In genomic region chr8:70743656-70744590, GRCm38 (mm10) we compare ENCODE assay signal across 8 mouse cellular contexts. TPM values are rescaled to one million over a fixed set of nuclear protein-coding genes. Genes with fewer than 3 reads are reported as not detected.
DNase-seq lines count a peak whose midpoint lies in the region; TF ChIP-seq lines count a peak whose summit lies in the region.

No protein-coding gene starts in this region.

- WGBS in forebrain, embryonic 10.5 days, result 4% methylated on average over 48 of the region's 48 CpGs

- H3K4me1 ChIP-seq in ES-Bruce4 (ENCODE audit: control insufficient read depth, insufficient read depth, low read length), result no peaks in the 10 kb centered on the region
- peaks cover 27% of the 10 kb centered on the region for H3K4me1 ChIP-seq in forebrain, embryonic 10.5 days
- peaks cover 17% of the 10 kb centered on the region for H3K4me1 ChIP-seq in testis, adult 2 months (ENCODE audit: control insufficient read depth, insufficient read depth, low read length)

- peak overlapping the region; percentile 64 for H3K9ac ChIP-seq in ES-Bruce4 (ENCODE audit: low read depth, poor library complexity, severe bottlenecking)

- no peak for TF ChIP-seq CTCF in ES-Bruce4 (IDR thresholded peaks at IDR 0.05; ENCODE audit: low read depth, low read length)
- no peak for TF ChIP-seq CTCF in testis, adult 2 months (IDR thresholded peaks at IDR 0.05; ENCODE audit: control insufficient read depth, insufficient read depth, insufficient replicate concordance, low read depth, low read length)

- no peaks in the 10 kb centered on the region for H3K36me3 ChIP-seq in ES-Bruce4 (ENCODE audit: control insufficient read depth, insufficient read depth, low read length, poor library complexity, severe bottlenecking)
- no peaks in the 10 kb centered on the region for H3K36me3 ChIP-seq in forebrain, embryonic 10.5 days (replicated peaks)
- no peaks in the 10 kb centered on the region for H3K36me3 ChIP-seq in testis, adult 2 months (ENCODE audit: control insufficient read depth, insufficient read depth, low read length)

- no peak for TF ChIP-seq EP300 in ES-Bruce4 (IDR thresholded peaks at IDR 0.05; ENCODE audit: insufficient read depth, low read depth, low read length)

- intact Hi-C loops in heart, postnatal 10 days (cut with DNase I), result no loop called here

- peak; percentile 83 for DNase-seq in adrenal gland, postnatal 10 days
- DNase-seq in forebrain, embryonic 10.5 days (ENCODE audit: extremely low spot score, low spot score), result no peak
- peak; percentile 77 to 80 for DNase-seq in heart, postnatal 10 days
- DNase-seq in kidney, postnatal 14 days, result peak; percentile 89
- peak; percentile 46 to 50 for DNase-seq in lung, postnatal 4 days
- no peak for DNase-seq in thymus, postnatal 10 days (ENCODE audit: low spot score in 2 of 2)

- peak overlapping the region; percentile 58 for H3K4me3 ChIP-seq in ES-Bruce4 (ENCODE audit: low read depth, low read length)
- peak overlapping the region; percentile 46 for H3K4me3 ChIP-seq in forebrain, embryonic 10.5 days
- H3K4me3 ChIP-seq in testis, adult 2 months (ENCODE audit: control insufficient read depth, low read depth, low read length), result peak overlapping the region; percentile 47

- H3K27ac ChIP-seq in ES-Bruce4 (ENCODE audit: insufficient read depth, low read length), result no peak overlapping the region
- peak overlapping the region; percentile 60; the same call in 1 of the 2 replicates for H3K27ac ChIP-seq in forebrain, embryonic 10.5 days
- no peak overlapping the region for H3K27ac ChIP-seq in testis, adult 2 months (ENCODE audit: control insufficient read depth, insufficient read depth, low read depth, low read length)

- H3K9me3 ChIP-seq in ES-Bruce4 (replicated peaks; ENCODE audit: control insufficient read depth, insufficient read depth, low read length, poor library complexity, severe bottlenecking), result no peaks in the 10 kb centered on the region
- H3K9me3 ChIP-seq in forebrain, embryonic 10.5 days, result no peaks in the 10 kb centered on the region; the same call in 1 of the 2 replicates

- H3K27me3 ChIP-seq in ES-Bruce4 (ENCODE audit: control insufficient read depth, insufficient read depth, low read length, poor library complexity, severe bottlenecking), result no peaks in the 10 kb centered on the region
- peaks cover 93% of the 10 kb centered on the region for H3K27me3 ChIP-seq in forebrain, embryonic 10.5 days (ENCODE audit: poor library complexity, severe bottlenecking)
- no peaks in the 10 kb centered on the region; the same call in 1 of the 2 replicates for H3K27me3 ChIP-seq in testis, adult 2 months (ENCODE audit: control insufficient read depth, insufficient read depth, low read length)

- TF ChIP-seq POLR2A in ES-Bruce4 (IDR thresholded peaks at IDR 0.05; ENCODE audit: insufficient read depth, low read length), result no peak
- no peak for TF ChIP-seq POLR2A in testis, adult 2 months (IDR thresholded peaks at IDR 0.05; ENCODE audit: control insufficient read depth, low read depth, low read length)

RNA-seq across cellular contexts. Expression of gene Rab3a, which starts 10.6 kb away (rescaled TPM):
- polyA plus RNA-seq in ES-Bruce4 (2011; ENCODE audit: insufficient read depth, insufficient read length, low read depth, missing spikeins), result 6.2 and 6.3 TPM in 2 replicates
- total RNA-seq in adrenal gland, postnatal 10 days (2021), result 10 to 100 TPM; 53.3 to 53.9 TPM
- 10.5 and 12.2 TPM in 2 replicates for polyA plus RNA-seq in forebrain, embryonic 10.5 days (2016; fragmentation: Nextera tagmentation; extraction: Ambion mirVana)
- 10 to 100 TPM; 37.3 to 38.9 TPM for total RNA-seq in heart, postnatal 10 days (2021)
- 7.9 and 8.2 TPM in 2 replicates for polyA plus RNA-seq in testis, adult 2 months (2012; rRNA removed)

RNA-seq across cellular contexts. Expression of gene Mpv17l2, which starts 16.8 kb away (rescaled TPM):
- 17.7 and 19.1 TPM in 2 replicates for polyA plus RNA-seq in ES-Bruce4 (2011; ENCODE audit: insufficient read depth, insufficient read length, low read depth, missing spikeins)
- 100 to 1,000 TPM in 1 of 2 experiments, 10 to 100 TPM in 1; 92.9 to 106 TPM for total RNA-seq in adrenal gland, postnatal 10 days (2021)
- 30.8 and 34.3 TPM in 2 replicates for polyA plus RNA-seq in forebrain, embryonic 10.5 days (2016; fragmentation: Nextera tagmentation; extraction: Ambion mirVana)
- total RNA-seq in heart, postnatal 10 days (2021), result 10 to 100 TPM; 32.0 to 39.7 TPM
- 13.5 and 14.4 TPM in 2 replicates for polyA plus RNA-seq in testis, adult 2 months (2012; rRNA removed)

RNA-seq across cellular contexts. Expression of gene Pde4c, which starts 20.4 kb away (rescaled TPM):
- 1.9 and 2.3 TPM in 2 replicates for polyA plus RNA-seq in ES-Bruce4 (2011; ENCODE audit: insufficient read depth, insufficient read length, low read depth, missing spikeins)
- total RNA-seq in adrenal gland, postnatal 10 days (2021), result 1 to 10 TPM; 2.4 to 2.8 TPM
- polyA plus RNA-seq in forebrain, embryonic 10.5 days (2016; fragmentation: Nextera tagmentation; extraction: Ambion mirVana), result 0.38 and 0.68 TPM in 2 replicates
- 1 to 10 TPM; 2.0 to 4.0 TPM for total RNA-seq in heart, postnatal 10 days (2021)
- 1.1 TPM in 2 replicates for polyA plus RNA-seq in testis, adult 2 months (2012; rRNA removed)

RNA-seq across cellular contexts. Expression of gene Gm3336, which starts 25.6 kb away (rescaled TPM):
- polyA plus RNA-seq in ES-Bruce4 (2011; ENCODE audit: insufficient read depth, insufficient read length, low read depth, missing spikeins), result 0.99 and 2.5 TPM in 2 replicates
- not detected for total RNA-seq in adrenal gland, postnatal 10 days (2021)
- polyA plus RNA-seq in forebrain, embryonic 10.5 days (2016; fragmentation: Nextera tagmentation; extraction: Ambion mirVana), result not detected in 2 replicates
- not detected for total RNA-seq in heart, postnatal 10 days (2021)
- polyA plus RNA-seq in testis, adult 2 months (2012; rRNA removed), result 0.86 and 0.91 TPM in 2 replicates

RNA-seq across cellular contexts. Expression of gene Pik3r2, which starts 32.6 kb away (rescaled TPM):
- polyA plus RNA-seq in ES-Bruce4 (2011; ENCODE audit: insufficient read depth, insufficient read length, low read depth, missing spikeins), result 20.1 and 25.1 TPM in 2 replicates
- total RNA-seq in adrenal gland, postnatal 10 days (2021), result 10 to 100 TPM; 37.7 to 46.4 TPM
- polyA plus RNA-seq in forebrain, embryonic 10.5 days (2016; fragmentation: Nextera tagmentation; extraction: Ambion mirVana), result 67.1 and 69.2 TPM in 2 replicates
- total RNA-seq in heart, postnatal 10 days (2021), result 10 to 100 TPM; 37.1 to 40.2 TPM
- 25.1 and 30.8 TPM in 2 replicates for polyA plus RNA-seq in testis, adult 2 months (2012; rRNA removed)

Comparison
In these comparisons a context has a peak if more than half of its experiments do, and no peak if none do; other contexts are left out.
1. DNase-seq: peak in adrenal gland, postnatal 10 days (single experiment), heart, postnatal 10 days (2 of 2), kidney, postnatal 14 days (single experiment) and lung, postnatal 4 days (2 of 2); none in forebrain, embryonic 10.5 days (single experiment) and thymus, postnatal 10 days (0 of 2).
2. Peak in every context shown above with its lines, with median percentiles within 50 percentile points of each other: H3K4me3 ChIP-seq.